Mouse (Mus musculus): ENCODE results near the gene Pglyrp3. TPM values are rescaled to one million over a fixed set of nuclear protein-coding genes. Genes with fewer than 3 reads are reported as not detected.
"Not testable (repeated sequence)": the region's sequence is repeated elsewhere in the genome, so short reads cannot be mapped to it uniquely, and the experiment has no call there.

The Pglyrp3 gene
- polyA plus RNA-seq (2012; rRNA removed) = not detected in 2 replicates

- no peak for TF ChIP-seq POLR2A (IDR thresholded peaks at IDR 0.05; ENCODE audit: low read depth, low read length)
- no peak for TF ChIP-seq CTCF (conservative IDR thresholded peaks at IDR 0.05; ENCODE audit: insufficient read depth, insufficient read length, low read depth, low read length)
- no peak for DNase-seq
- Histone ChIP-seq H3K27ac (ENCODE audit: insufficient read depth, low read depth, low read length) (no peak within 1 kb of the TSS), H3K27me3 (replicated peaks; ENCODE audit: control insufficient read depth, insufficient read depth, low read length) (no peaks in the 10 kb centered on the region), H3K4me1 (ENCODE audit: control insufficient read depth, insufficient read depth, low read length) (no peaks in the 10 kb centered on the region), H3K4me3 (ENCODE audit: insufficient read depth, low read depth, low read length) (no peak within 1 kb of the TSS), H3K36me3 (ENCODE audit: control insufficient read depth, insufficient read depth, low read length) (no peaks in the 10 kb centered on the region)
- 70% methylated on average over 1 of the region's 1 CpGs for WGBS
Observed at GRCm38 (mm10) chr3:92014283-92014682, at the start of gene Pglyrp3. TSS of gene Pglyrp3 (plus strand) at chr3:92014583.

GRCm38 (mm10) chr3:92011001-92011400 is 3.4 kb upstream of the Pglyrp3 start:
- Histone ChIP-seq H3K4me3 (ENCODE audit: insufficient read depth, low read depth, low read length) (no peak overlapping the region), H3K4me1 (ENCODE audit: control insufficient read depth, insufficient read depth, low read length) (no peaks in the 10 kb centered on the region), H3K36me3 (ENCODE audit: control insufficient read depth, insufficient read depth, low read length) (no peaks in the 10 kb centered on the region), H3K27ac (ENCODE audit: insufficient read depth, low read depth, low read length) (no peak overlapping the region), H3K27me3 (replicated peaks; ENCODE audit: control insufficient read depth, insufficient read depth, low read length) (no peaks in the 10 kb centered on the region)
- 68% methylated on average over 1 of the region's 1 CpGs for WGBS
- DNase-seq = no peak
- no peak for TF ChIP-seq CTCF (conservative IDR thresholded peaks at IDR 0.05; ENCODE audit: insufficient read depth, insufficient read length, low read depth, low read length)
- TF ChIP-seq POLR2A (IDR thresholded peaks at IDR 0.05; ENCODE audit: low read depth, low read length) = no peak

- H3K27ac ChIP-seq (ENCODE audit: insufficient read depth, low read depth, low read length); H3K36me3 ChIP-seq (ENCODE audit: control insufficient read depth, insufficient read depth, low read length); DNase-seq; H3K4me1 ChIP-seq (ENCODE audit: control insufficient read depth, insufficient read depth, low read length); H3K27me3 ChIP-seq (replicated peaks; ENCODE audit: control insufficient read depth, insufficient read depth, low read length); H3K4me3 ChIP-seq (ENCODE audit: insufficient read depth, low read depth, low read length): not testable (repeated sequence)
- 68% methylated on average over 24 of the region's 24 CpGs for WGBS
Observed at GRCm38 (mm10) chr3:92024541-92024940, 10.2 kb downstream of the Pglyrp3 start.

GRCm38 (mm10) chr3:92033203-92033602 is 18.8 kb downstream of the Pglyrp3 start:
- Histone ChIP-seq H3K27ac (ENCODE audit: insufficient read depth, low read depth, low read length) (no peak overlapping the region), H3K36me3 (ENCODE audit: control insufficient read depth, insufficient read depth, low read length) (no peaks in the 10 kb centered on the region), H3K4me3 (ENCODE audit: insufficient read depth, low read depth, low read length) (no peak overlapping the region), H3K4me1 (ENCODE audit: control insufficient read depth, insufficient read depth, low read length) (no peaks in the 10 kb centered on the region), H3K27me3 (replicated peaks; ENCODE audit: control insufficient read depth, insufficient read depth, low read length) (no peaks in the 10 kb centered on the region; the same call in 1 of the 2 replicates)
- TF ChIP-seq POLR2A (IDR thresholded peaks at IDR 0.05; ENCODE audit: low read depth, low read length) (no peak), CTCF (conservative IDR thresholded peaks at IDR 0.05; ENCODE audit: insufficient read depth, insufficient read length, low read depth, low read length) (no peak)
- no peak for DNase-seq
- WGBS = 53% methylated on average over 2 of the region's 2 CpGs

- no peak overlapping the region for H3K4me3 ChIP-seq (ENCODE audit: insufficient read depth, low read depth, low read length)
- DNase-seq = no peak
- H3K4me1 ChIP-seq (ENCODE audit: control insufficient read depth, insufficient read depth, low read length) = no peaks in the 10 kb centered on the region
- H3K36me3 ChIP-seq (ENCODE audit: control insufficient read depth, insufficient read depth, low read length) = no peaks in the 10 kb centered on the region
- TF ChIP-seq CTCF (conservative IDR thresholded peaks at IDR 0.05; ENCODE audit: insufficient read depth, insufficient read length, low read depth, low read length) (no peak), POLR2A (IDR thresholded peaks at IDR 0.05; ENCODE audit: low read depth, low read length) (no peak)
- H3K27me3 ChIP-seq (replicated peaks; ENCODE audit: control insufficient read depth, insufficient read depth, low read length) = no peaks in the 10 kb centered on the region; the same call in 1 of the 2 replicates
- whole genome bisulfite sequencing = 74% methylated on average over 1 of the region's 1 CpGs
- no peak overlapping the region for H3K27ac ChIP-seq (ENCODE audit: insufficient read depth, low read depth, low read length)
Observed at GRCm38 (mm10) chr3:92033892-92034291, 19.5 kb downstream of the Pglyrp3 start.

- no peaks in the 10 kb centered on the region for H3K27me3 ChIP-seq (replicated peaks; ENCODE audit: control insufficient read depth, insufficient read depth, low read length)
- no peak overlapping the region for H3K4me3 ChIP-seq (ENCODE audit: insufficient read depth, low read depth, low read length)
- no peaks in the 10 kb centered on the region for H3K36me3 ChIP-seq (ENCODE audit: control insufficient read depth, insufficient read depth, low read length)
- 48% methylated on average over 6 of the region's 6 CpGs for WGBS
- no peaks in the 10 kb centered on the region for H3K4me1 ChIP-seq (ENCODE audit: control insufficient read depth, insufficient read depth, low read length)
- peak; percentile 49 for DNase-seq
- TF ChIP-seq CTCF (conservative IDR thresholded peaks at IDR 0.05; ENCODE audit: insufficient read depth, insufficient read length, low read depth, low read length) (0 out of 2 replicates have a peak, but pooled peaks have one; percentile 2), POLR2A (IDR thresholded peaks at IDR 0.05; ENCODE audit: low read depth, low read length) (no peak)
- H3K27ac ChIP-seq (ENCODE audit: insufficient read depth, low read depth, low read length) = no peak overlapping the region
Observed at GRCm38 (mm10) chr3:92050382-92051054, 36.1 kb downstream of the Pglyrp3 start.

- peak; percentile 74 for DNase-seq
- Histone ChIP-seq H3K27ac (ENCODE audit: insufficient read depth, low read depth, low read length) (peak overlapping the region; percentile 59), H3K36me3 (ENCODE audit: control insufficient read depth, insufficient read depth, low read length) (no peaks in the 10 kb centered on the region), H3K4me3 (ENCODE audit: insufficient read depth, low read depth, low read length) (peak overlapping the region; percentile 93), H3K4me1 (ENCODE audit: control insufficient read depth, insufficient read depth, low read length) (no peaks in the 10 kb centered on the region), H3K27me3 (replicated peaks; ENCODE audit: control insufficient read depth, insufficient read depth, low read length) (peaks cover 6% of the 10 kb centered on the region)
- 0 out of 2 replicates have a peak, but pooled peaks have one; percentile 8 for TF ChIP-seq CTCF (conservative IDR thresholded peaks at IDR 0.05; ENCODE audit: insufficient read depth, insufficient read length, low read depth, low read length)
- TF ChIP-seq POLR2A (IDR thresholded peaks at IDR 0.05; ENCODE audit: low read depth, low read length) = no peak
- under 1% methylated on average over 67 of the region's 82 CpGs for WGBS
Observed at GRCm38 (mm10) chr3:92080462-92081284, 66.3 kb downstream of the Pglyrp3 start.

Other genes starting within 250 kb of the Pglyrp3 start
- gene Lor, start 68.6 kb downstream of the Pglyrp3 start, polyA plus RNA-seq (2012; rRNA removed) = 0.17 and 0.19 TPM in 2 replicates
- gene Prr9, start 109.4 kb downstream of the Pglyrp3 start, polyA plus RNA-seq (2012; rRNA removed) = not detected in 2 replicates
- 0.15 TPM in 1 of 2 replicates, not detected in the other for gene Lelp1, start 128.2 kb downstream of the Pglyrp3 start, polyA plus RNA-seq (2012; rRNA removed)
- gene Sprr2a1, start 201.2 kb downstream of the Pglyrp3 start, polyA plus RNA-seq (2012; rRNA removed) = 0.62 and 0.66 TPM in 2 replicates
- 83.9 and 143 TPM in 2 replicates for gene Sprr2a2, start 201.3 kb downstream of the Pglyrp3 start, polyA plus RNA-seq (2012; rRNA removed)